Mouse (Mus musculus) liver, embryonic 13.5 days (tissue): ENCODE data around the gene Kcnq2. TPM values are rescaled to one million over a fixed set of nuclear protein-coding genes. Genes with fewer than 3 reads are reported as not detected.
A peak's percentile ranks its signal among the peaks of the same experiment; 100 is the strongest.

Experiments
- ATAC-seq: fragments of 200-750 bp; cut with Nextera tagmentation; 2 replicates; pipeline ENCODE4 v1.8.0; 2017; ENCODE audit warnings: low read depth, mild to moderate bottlenecking, moderate number of reproducible peaks, moderate library complexity
- DNase-seq: peaks from one replicate; pipeline ENCODE4 v3.0.0; 2022
- H3K27ac ChIP-seq: fragments of 300-500 bp; sonication (generic); 2 replicates; pipeline ENCODE4 v1.5.1; 2015; ENCODE audit warnings: moderate library complexity, mild to moderate bottlenecking, inconsistent platforms
- H3K27me3 ChIP-seq: fragments of 300-500 bp; sonication (generic); 2 replicates; pipeline ENCODE4 v1.6.1; 2015; ENCODE audit warnings: mild to moderate bottlenecking, inconsistent platforms
- H3K36me3 ChIP-seq: fragments of 300-500 bp; sonication (generic); 2 replicates; pipeline ENCODE4 v1.6.1; 2015; ENCODE audit warnings: mild to moderate bottlenecking, inconsistent platforms
- H3K4me1 ChIP-seq: fragments of 300-500 bp; sonication (generic); replicated peaks from 2 replicates; pipeline ENCODE4 v1.6.1; 2015; ENCODE audit warnings: inconsistent platforms
- H3K4me2 ChIP-seq: fragments of 300-500 bp; sonication (generic); 2 replicates; pipeline ENCODE4 v1.6.1; 2015; ENCODE audit warnings: inconsistent platforms, mild to moderate bottlenecking, moderate library complexity
- H3K4me3 ChIP-seq: fragments of 300-500 bp; sonication (generic); replicated peaks from 2 replicates; pipeline ENCODE4 v1.5.1; 2015; ENCODE audit warnings: mild to moderate bottlenecking, inconsistent platforms
- H3K9ac ChIP-seq: fragments of 300-500 bp; sonication (generic); 2 replicates; pipeline ENCODE4 v1.6.1; 2015; ENCODE audit warnings: mild to moderate bottlenecking, inconsistent platforms
- H3K9me3 ChIP-seq: fragments of 300-500 bp; sonication (generic); replicated peaks from 2 replicates; pipeline ENCODE4 v1.6.1; 2016; ENCODE audit warnings: inconsistent platforms
- WGBS: fragments of 180-500 bp; shearing (Covaris S2); methylation state at CpG from one replicate; pipeline ENCODE4 v1.1.7; 2015; ENCODE audit not compliant: insufficient replicate concordance; 5-methylcytosine and 5-hydroxymethylcytosine counted together
- polyA plus RNA-seq: library from polyadenylated mRNA; unstranded; fragments of >200 nt; fragmentation: Nextera tagmentation; extraction: Ambion mirVana; gene quantifications from 2 replicates; pipeline ENCODE4 v1.2.1, GENCODE M21; 2015

Kcnq2 gene
- polyA plus RNA-seq, 1 experiment from 2014 or later = 0.20 TPM

DNA sequence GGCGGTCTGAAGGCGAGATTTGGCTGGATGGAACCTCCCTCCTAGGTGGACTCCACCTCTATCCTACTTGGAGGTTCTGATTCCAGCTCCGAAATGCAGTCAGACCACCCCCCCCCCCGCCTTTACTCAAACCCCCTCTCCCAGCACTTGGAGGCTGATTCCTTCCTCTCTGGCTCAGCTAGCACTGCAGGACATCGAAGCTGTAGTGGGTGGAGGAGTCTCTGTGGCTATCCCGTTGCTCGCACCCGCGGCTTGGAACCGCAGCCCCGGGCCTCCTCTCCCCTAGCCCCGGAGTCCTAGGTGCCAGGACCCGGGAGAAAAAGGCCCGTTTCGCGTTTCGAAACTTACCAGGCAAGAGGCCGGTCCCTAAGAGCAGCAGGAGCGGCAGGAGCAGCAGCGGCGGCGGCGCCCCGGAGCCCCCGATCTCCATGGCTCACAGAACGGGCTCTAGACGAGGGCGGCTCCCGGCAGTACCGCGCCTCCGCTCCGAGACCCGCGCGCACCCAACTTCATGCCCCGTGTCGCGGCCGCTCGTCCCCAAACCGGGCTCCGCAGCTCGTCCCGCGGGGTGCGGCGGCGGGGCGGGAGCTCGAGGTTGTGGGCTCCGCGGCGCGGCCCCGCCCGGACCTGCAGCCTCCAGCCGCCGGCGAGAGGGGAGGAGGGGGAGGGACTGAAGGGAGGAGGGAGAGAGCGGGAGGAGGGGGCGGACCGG is 96.3 kb downstream of the Kcnq2 start:
- 1% methylated on average over 59 of the region's 63 CpGs for whole genome bisulfite sequencing
- H3K4me2 ChIP-seq = peak overlapping the region; percentile 62
- H3K4me3 ChIP-seq = peak overlapping the region; percentile 46
- H3K9me3 ChIP-seq = no peaks in the 10 kb centered on the region
- peaks cover 74% of the 10 kb centered on the region for H3K27me3 ChIP-seq
- ATAC-seq = no peak
- no peaks in the 10 kb centered on the region for H3K36me3 ChIP-seq
- DNase-seq = no peak
- no peak overlapping the region for H3K27ac ChIP-seq
- 0 out of 2 replicates have a peak, but pooled peaks cover 3% of the 10 kb centered on the region for H3K4me1 ChIP-seq
- H3K9ac ChIP-seq = no peak overlapping the region; the same call in 1 of the 2 replicates

DNA sequence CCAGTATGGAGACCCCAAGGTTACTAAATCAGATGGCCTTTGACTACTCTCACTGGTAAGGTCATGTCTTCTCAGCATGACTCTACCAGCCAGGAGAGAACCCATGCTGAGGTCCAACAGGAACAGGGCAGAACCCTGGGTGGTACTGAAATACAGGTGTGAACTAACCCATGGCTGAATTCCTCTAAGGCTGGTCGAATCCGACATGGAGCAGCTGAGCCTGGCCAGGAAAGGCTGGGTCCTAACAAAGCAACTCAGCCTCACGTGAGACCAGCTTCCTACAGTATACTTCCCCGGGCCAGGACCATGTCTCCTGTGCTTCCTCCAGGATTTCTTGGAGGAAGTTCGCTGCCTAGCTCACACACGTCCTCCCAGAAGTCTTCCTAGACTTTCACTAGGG is 98.5 kb downstream of the Kcnq2 start:
- H3K27me3 ChIP-seq = peaks cover 70% of the 10 kb centered on the region

DNA sequence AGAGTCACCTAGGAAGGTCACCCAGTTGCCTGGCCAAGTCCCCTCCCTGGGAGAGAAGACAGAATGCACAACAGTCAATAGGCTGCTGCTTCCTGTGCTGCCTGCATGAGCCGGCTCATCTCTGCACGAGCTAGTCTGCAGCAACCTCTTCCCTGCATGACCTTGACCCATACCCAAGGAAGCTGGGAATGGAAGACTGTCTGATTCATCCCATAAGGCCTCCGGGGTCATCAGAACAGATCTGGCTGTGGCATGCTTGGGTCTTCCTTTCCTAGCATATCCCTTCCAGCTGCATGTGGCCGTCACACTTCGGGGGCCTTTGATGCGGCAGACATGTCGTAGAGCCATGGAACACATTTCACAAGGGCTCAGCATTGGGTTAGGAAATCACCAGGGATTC is 99.9 kb downstream of the Kcnq2 start:
- H3K27me3 ChIP-seq = peaks cover 56% of the 10 kb centered on the region
- H3K4me1 ChIP-seq = no peaks in the 10 kb centered on the region
- H3K36me3 ChIP-seq = no peaks in the 10 kb centered on the region
- DNase-seq (no peak), ATAC-seq (no peak)
- WGBS = 59% methylated on average over 7 of the region's 7 CpGs
- H3K27ac ChIP-seq = no peak overlapping the region
- H3K9me3 ChIP-seq = no peaks in the 10 kb centered on the region
- H3K9ac ChIP-seq = no peak overlapping the region
- no peak overlapping the region for H3K4me3 ChIP-seq
- H3K4me2 ChIP-seq = no peak overlapping the region

More for the DNA sequence above, 98.5 kb downstream of the Kcnq2 start:
- Histone ChIP-seq H3K4me3 (no peak overlapping the region), H3K9me3 (no peaks in the 10 kb centered on the region), H3K4me2 (no peak overlapping the region), H3K9ac (no peak overlapping the region), H3K4me1 (no peaks in the 10 kb centered on the region), H3K36me3 (no peaks in the 10 kb centered on the region), H3K27ac (no peak overlapping the region)
- no peak for DNase-seq
- 36% methylated on average over 6 of the region's 6 CpGs for WGBS
- ATAC-seq = no peak

DNA sequence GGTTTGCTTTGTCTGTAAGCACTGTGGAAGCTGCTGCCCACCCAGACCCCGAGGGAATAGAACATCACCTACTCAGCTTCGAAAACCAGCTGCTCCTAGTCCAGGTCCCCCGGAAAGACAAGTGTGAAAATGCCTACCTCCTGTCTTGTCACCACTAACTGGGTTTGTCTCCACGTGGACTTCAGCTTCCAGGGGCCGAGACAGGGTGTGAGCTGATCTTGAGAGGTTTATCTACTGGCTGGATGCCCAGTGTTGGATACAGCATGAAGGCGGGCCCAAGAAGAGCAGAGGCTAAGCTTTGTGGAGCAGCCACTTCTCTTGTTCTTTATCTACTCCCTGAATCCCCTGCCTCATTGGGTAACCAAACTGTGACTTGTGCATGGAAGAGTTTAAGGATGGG is 101.8 kb downstream of the Kcnq2 start:
- no peak for DNase-seq
- H3K27ac ChIP-seq = no peak overlapping the region
- no peak overlapping the region for H3K4me2 ChIP-seq
- H3K27me3 ChIP-seq = peaks cover 38% of the 10 kb centered on the region
- H3K9ac ChIP-seq = no peak overlapping the region
- H3K4me1 ChIP-seq = no peaks in the 10 kb centered on the region
- no peaks in the 10 kb centered on the region for H3K36me3 ChIP-seq
- 45% methylated on average over 6 of the region's 6 CpGs for WGBS
- H3K4me3 ChIP-seq = no peak overlapping the region
- ATAC-seq = no peak
- H3K9me3 ChIP-seq = no peaks in the 10 kb centered on the region

DNA sequence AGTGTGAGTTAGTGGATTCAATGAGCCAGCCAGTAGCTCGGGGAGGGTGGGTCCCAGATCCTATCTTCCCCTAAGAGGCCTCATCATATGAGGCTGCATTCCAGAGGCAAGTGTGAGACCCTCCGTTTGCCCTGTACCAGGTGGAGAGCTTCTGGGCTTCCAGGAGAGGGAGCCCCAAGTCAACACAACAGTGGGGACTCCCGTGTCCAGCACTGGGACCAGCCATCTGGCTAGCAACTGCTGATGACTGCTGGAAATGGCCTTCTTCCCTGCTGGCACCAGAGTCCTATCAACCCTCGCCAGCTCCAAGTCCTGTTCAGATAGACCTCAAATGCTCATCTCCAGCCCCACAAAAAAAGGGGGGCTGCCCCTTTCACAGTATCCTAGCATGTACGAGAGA is 102.7 kb downstream of the Kcnq2 start:
- no peaks in the 10 kb centered on the region for H3K36me3 ChIP-seq
- ATAC-seq (no peak), DNase-seq (no peak)
- H3K4me2 ChIP-seq = no peak overlapping the region
- 26% methylated on average over 5 of the region's 5 CpGs for WGBS
- no peak overlapping the region for H3K27ac ChIP-seq
- H3K4me3 ChIP-seq = no peak overlapping the region
- no peaks in the 10 kb centered on the region for H3K4me1 ChIP-seq
- H3K9me3 ChIP-seq = no peaks in the 10 kb centered on the region
- no peak overlapping the region for H3K9ac ChIP-seq
- peaks cover 28% of the 10 kb centered on the region for H3K27me3 ChIP-seq

GRCm38 (mm10) chr2:181031406-181031934 is 103.6 kb downstream of the Kcnq2 start:
- Histone ChIP-seq H3K27ac (no peak overlapping the region), H3K4me3 (no peak overlapping the region), H3K36me3 (no peaks in the 10 kb centered on the region), H3K9ac (no peak overlapping the region), H3K27me3 (peaks cover 19% of the 10 kb centered on the region), H3K4me2 (no peak overlapping the region), H3K9me3 (no peaks in the 10 kb centered on the region), H3K4me1 (no peaks in the 10 kb centered on the region)
- DNase-seq (no peak), ATAC-seq (no peak)
- WGBS = 70% methylated on average over 11 of the region's 11 CpGs

Other genes starting within 250 kb of the Kcnq2 start
- 27.2 and 27.8 TPM in 2 replicates for gene Ythdf1, start 214.4 kb downstream of the Kcnq2 start, polyA plus RNA-seq
- not detected in 2 replicates for gene Birc7, start 206.3 kb downstream of the Kcnq2 start, polyA plus RNA-seq
- 2.0 and 2.6 TPM in 2 replicates for gene Nkain4, start 180.6 kb downstream of the Kcnq2 start, polyA plus RNA-seq
- gene Arfgap1, start 168.1 kb downstream of the Kcnq2 start, polyA plus RNA-seq = 33.4 TPM in 2 replicates
- 0.06 and 0.13 TPM in 2 replicates for gene Col20a1, start 148.8 kb downstream of the Kcnq2 start, polyA plus RNA-seq
- 0.46 and 0.56 TPM in 2 replicates for gene Chrna4, start 91.8 kb downstream of the Kcnq2 start, polyA plus RNA-seq
- not detected in 2 replicates for gene Eef1a2, start 21.7 kb upstream of the Kcnq2 start, polyA plus RNA-seq
- 92.8 and 101 TPM in 2 replicates for gene Ppdpf, start 51.9 kb upstream of the Kcnq2 start, polyA plus RNA-seq
- gene Ptk6, start 67.5 kb upstream of the Kcnq2 start, polyA plus RNA-seq = 0.02 and 0.03 TPM in 2 replicates
- gene Srms, start 77.9 kb upstream of the Kcnq2 start, polyA plus RNA-seq = 0.08 and 0.12 TPM in 2 replicates
- gene Fndc11, start 84.7 kb upstream of the Kcnq2 start, polyA plus RNA-seq = 0.15 TPM in 1 of 2 replicates, not detected in the other
- gene Helz2, start 106.7 kb upstream of the Kcnq2 start, polyA plus RNA-seq = 1.3 and 1.5 TPM in 2 replicates
- gene Gmeb2, start 152.7 kb upstream of the Kcnq2 start, polyA plus RNA-seq = 8.1 and 9.3 TPM in 2 replicates
- 0.60 and 0.91 TPM in 2 replicates for gene Stmn3, start 179.2 kb upstream of the Kcnq2 start, polyA plus RNA-seq
- 24.5 and 26.2 TPM in 2 replicates for gene Rtel1, start 184.4 kb upstream of the Kcnq2 start, polyA plus RNA-seq
- 12.3 and 13.8 TPM in 2 replicates for gene Zgpat, start 229.6 kb upstream of the Kcnq2 start, polyA plus RNA-seq
- 26.6 and 27.8 TPM in 2 replicates for gene Arfrp1, start 230.1 kb upstream of the Kcnq2 start, polyA plus RNA-seq
- gene Lime1, start 244.8 kb upstream of the Kcnq2 start, polyA plus RNA-seq = 5.1 and 6.0 TPM in 2 replicates